Comparison of ENCODE assay signal across 8 mouse cellular contexts in the genomic region with DNA sequence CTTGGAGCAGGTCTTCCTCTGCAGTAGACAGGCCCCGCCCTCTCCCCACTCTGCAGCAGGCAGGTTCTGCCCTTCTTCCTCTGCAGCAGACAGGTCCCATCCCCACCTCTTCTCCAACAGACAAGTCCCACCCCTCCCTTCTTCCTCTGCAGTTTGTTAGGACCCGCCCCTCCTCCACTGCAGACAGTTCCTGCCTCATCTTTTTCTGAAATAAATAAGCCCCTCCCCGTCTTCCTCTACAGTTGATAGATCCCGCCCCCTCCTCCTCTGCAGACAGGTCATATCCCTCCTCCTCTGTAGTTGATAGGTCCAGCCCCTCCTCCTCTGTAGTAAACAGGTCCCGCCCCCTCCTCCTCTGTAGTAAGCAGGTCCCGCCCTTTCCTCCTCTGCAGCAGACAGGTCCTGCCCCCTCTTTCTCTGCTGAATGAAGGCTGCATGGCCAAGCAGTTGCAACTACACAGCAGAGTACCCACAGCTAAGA.
DNase-seq lines count a peak whose midpoint lies in the region; ATAC-seq lines count a peak whose summit lies in the region.

No protein-coding gene starts in this region.

- no peak overlapping the region for H3K4me3 ChIP-seq in forebrain, embryonic 11.5 days (ENCODE audit: low read depth, low read length)
- peak overlapping the region; percentile 10; the same call in 1 of the 2 replicates for H3K4me3 ChIP-seq in liver, embryonic 11.5 days (ENCODE audit: low read depth, low read length)
- H3K4me3 ChIP-seq in neural tube, embryonic 15.5 days (replicated peaks): no peak overlapping the region

- WGBS in forebrain, embryonic 11.5 days: 13% methylated on average over 6 of the region's 6 CpGs
- 13% methylated on average over 6 of the region's 6 CpGs for WGBS in liver, embryonic 11.5 days
- WGBS in neural tube, embryonic 15.5 days: 38% methylated on average over 6 of the region's 6 CpGs

- no peaks in the 10 kb centered on the region for H3K9me3 ChIP-seq in forebrain, embryonic 11.5 days (ENCODE audit: control insufficient read depth, low read length)
- no peaks in the 10 kb centered on the region for H3K9me3 ChIP-seq in liver, embryonic 11.5 days (ENCODE audit: control insufficient read depth, low read length)
- H3K9me3 ChIP-seq in neural tube, embryonic 15.5 days (replicated peaks): no peaks in the 10 kb centered on the region

- H3K27ac ChIP-seq in forebrain, embryonic 11.5 days (ENCODE audit: low read depth, low read length): no peak overlapping the region; the same call in 1 of the 2 replicates
- peak overlapping the region; percentile 64 for H3K27ac ChIP-seq in liver, embryonic 11.5 days (ENCODE audit: low read depth, low read length)
- no peak overlapping the region for H3K27ac ChIP-seq in neural tube, embryonic 15.5 days (replicated peaks)

- DNase-seq in spleen, adult 18-20 months: peak; percentile 22 to 25
- no peak for DNase-seq in spleen, adult 12 weeks (ENCODE audit: low spot score)
- DNase-seq in forebrain, embryonic 11.5 days (ENCODE audit: low spot score): peak; percentile 67
- peak; percentile 67 for DNase-seq in liver, embryonic 11.5 days (ENCODE audit: low spot score)
- no peak for DNase-seq in layer of hippocampus, adult 11-12 months (ENCODE audit: low spot score)
- no peak for DNase-seq in cerebellum, postnatal 10 days
- no peak for DNase-seq in layer of hippocampus, adult 8-10 months (ENCODE audit: low spot score in 2 of 2)

- H3K36me3 ChIP-seq in forebrain, embryonic 11.5 days (ENCODE audit: control insufficient read depth, insufficient read depth, low read length): no peaks in the 10 kb centered on the region
- H3K36me3 ChIP-seq in liver, embryonic 11.5 days (ENCODE audit: control insufficient read depth, insufficient read depth, low read length): no peaks in the 10 kb centered on the region
- no peaks in the 10 kb centered on the region for H3K36me3 ChIP-seq in neural tube, embryonic 15.5 days

- no peaks in the 10 kb centered on the region; the same call in 1 of the 2 replicates for H3K27me3 ChIP-seq in forebrain, embryonic 11.5 days (ENCODE audit: control insufficient read depth, insufficient read depth, low read length)
- H3K27me3 ChIP-seq in liver, embryonic 11.5 days (replicated peaks; ENCODE audit: control insufficient read depth, insufficient read depth, low read length): no peaks in the 10 kb centered on the region
- no peaks in the 10 kb centered on the region for H3K27me3 ChIP-seq in neural tube, embryonic 15.5 days (replicated peaks)

- H3K4me1 ChIP-seq in forebrain, embryonic 11.5 days (replicated peaks; ENCODE audit: control insufficient read depth, insufficient read depth, low read length): peaks cover 3% of the 10 kb centered on the region; the same call in 1 of the 2 replicates
- peaks cover 19% of the 10 kb centered on the region for H3K4me1 ChIP-seq in liver, embryonic 11.5 days (replicated peaks; ENCODE audit: control insufficient read depth, insufficient read depth, low read length)
- peaks cover 28% of the 10 kb centered on the region for H3K4me1 ChIP-seq in neural tube, embryonic 15.5 days

- H3K4me2 ChIP-seq in forebrain, embryonic 11.5 days (ENCODE audit: low read depth, low read length, severe bottlenecking): no peak overlapping the region
- H3K4me2 ChIP-seq in liver, embryonic 11.5 days: peak overlapping the region; percentile 64
- peak overlapping the region; percentile 13; the same call in 1 of the 2 replicates for H3K4me2 ChIP-seq in neural tube, embryonic 15.5 days

- H3K9ac ChIP-seq in forebrain, embryonic 11.5 days (ENCODE audit: low read length): no peak overlapping the region
- H3K9ac ChIP-seq in liver, embryonic 11.5 days (ENCODE audit: low read depth, low read length): no peak overlapping the region
- H3K9ac ChIP-seq in neural tube, embryonic 15.5 days (replicated peaks): no peak overlapping the region

- ATAC-seq in forebrain, embryonic 11.5 days (replicated peaks; ENCODE audit: low FRiP score): peak; percentile 87
- ATAC-seq in liver, embryonic 11.5 days (replicated peaks; ENCODE audit: low FRiP score): peak; percentile 97
- peak; percentile 60 for ATAC-seq in neural tube, embryonic 15.5 days (ENCODE audit: low FRiP score)

Comparison
In these comparisons a context has a peak if more than half of its experiments do, and no peak if none do; other contexts are left out.
1. DNase-seq: peak in spleen, adult 18-20 months (2 of 2), forebrain, embryonic 11.5 days (single experiment) and liver, embryonic 11.5 days (single experiment); none in spleen, adult 12 weeks (single experiment), layer of hippocampus, adult 11-12 months (single experiment), cerebellum, postnatal 10 days (0 of 2) and layer of hippocampus, adult 8-10 months (0 of 2).
2. Peak in every context shown above with its lines, with median percentiles within 50 percentile points of each other: ATAC-seq.